Mouse (Mus musculus) embryonic facial prominence, embryonic 11.5 days (tissue): ENCODE results near the gene Dnaaf1. TPM values are rescaled to one million over a fixed set of nuclear protein-coding genes. Genes with fewer than 3 reads are reported as not detected.

Experiments used
- ATAC-seq: fragments of 200-750 bp; cut with Nextera tagmentation; replicated peaks from 2 replicates; pipeline ENCODE4 v1.8.0; 2017; ENCODE audit warnings: low read depth; ENCODE audit not compliant: insufficient number of reproducible peaks, low FRiP score, low TSS enrichment
- DNase-seq: peaks from one replicate; pipeline ENCODE4 v3.0.0-alpha.2; 2015; ENCODE audit warnings: low spot score
- H3K27ac ChIP-seq: fragments of 300-500 bp; sonication (generic); replicated peaks from 2 replicates; pipeline ENCODE4 v1.5.1; 2014; ENCODE audit warnings: mild to moderate bottlenecking, low read depth, low read length, control low read depth
- H3K27me3 ChIP-seq: fragments of 300-500 bp; sonication (generic); 2 replicates; pipeline ENCODE4 v1.6.1; 2014; ENCODE audit warnings: mild to moderate bottlenecking, low read length, moderate library complexity, mixed read lengths; ENCODE audit not compliant: control insufficient read depth, insufficient read depth
- H3K36me3 ChIP-seq: fragments of 300-500 bp; sonication (generic); replicated peaks from 2 replicates; pipeline ENCODE4 v1.6.1; 2014; ENCODE audit warnings: low read depth, mild to moderate bottlenecking, low read length, moderate library complexity, mixed read lengths; ENCODE audit not compliant: control insufficient read depth, insufficient read depth
- H3K4me1 ChIP-seq: fragments of 300-500 bp; sonication (generic); 2 replicates; pipeline ENCODE4 v1.6.1; 2014; ENCODE audit warnings: low read length, mixed read lengths; ENCODE audit not compliant: control insufficient read depth, insufficient read depth
- H3K4me2 ChIP-seq: fragments of 300-500 bp; sonication (generic); 2 replicates; pipeline ENCODE4 v1.6.1; 2014; ENCODE audit warnings: low read depth, mild to moderate bottlenecking, control low read depth, low read length, moderate library complexity
- H3K4me3 ChIP-seq: fragments of 300-500 bp; sonication (generic); 2 replicates; pipeline ENCODE4 v1.5.1; 2014; ENCODE audit warnings: low read depth, low read length, control low read depth
- H3K9ac ChIP-seq: fragments of 300-500 bp; sonication (generic); replicated peaks from 2 replicates; pipeline ENCODE4 v1.6.1; 2014; ENCODE audit warnings: mild to moderate bottlenecking, control low read depth, low read length
- H3K9me3 ChIP-seq: fragments of 300-500 bp; sonication (generic); replicated peaks from 2 replicates; pipeline ENCODE4 v1.6.1; 2016; ENCODE audit warnings: mild to moderate bottlenecking, low read length, inconsistent platforms, mixed read lengths; ENCODE audit not compliant: control insufficient read depth
- WGBS: fragments of 180-500 bp; shearing (Covaris S2); extraction: QIAGEN DNeasy Blood & Tissue Kit; methylation state at CpG from one replicate; pipeline ENCODE4 v1.1.7; 2014; 5-methylcytosine and 5-hydroxymethylcytosine counted together
- polyA plus RNA-seq: library from polyadenylated mRNA; unstranded; fragments of >200 nt; fragmentation: Nextera tagmentation; extraction: Ambion mirVana; gene quantifications from 2 replicates; pipeline ENCODE4 v1.2.1, GENCODE M21; 2014

The Dnaaf1 gene
- polyA plus RNA-seq, 1 experiment from 2014 or later = not detected

GRCm38 (mm10) chr8:119617586-119617985 lies 42.6 kb downstream of the Dnaaf1 start:
- no peak overlapping the region for H3K9ac ChIP-seq
- H3K36me3 ChIP-seq = no peaks in the 10 kb centered on the region
- no peak for DNase-seq
- WGBS = 83% methylated on average over 5 of the region's 5 CpGs
- no peaks in the 10 kb centered on the region for H3K27me3 ChIP-seq
- H3K4me2 ChIP-seq = no peak overlapping the region
- no peak for ATAC-seq
- no peaks in the 10 kb centered on the region for H3K9me3 ChIP-seq
- no peak overlapping the region for H3K27ac ChIP-seq
- no peak overlapping the region for H3K4me3 ChIP-seq
- no peaks in the 10 kb centered on the region for H3K4me1 ChIP-seq

- Histone ChIP-seq H3K36me3 (no peaks in the 10 kb centered on the region), H3K27ac (no peak overlapping the region), H3K9me3 (no peaks in the 10 kb centered on the region), H3K27me3 (no peaks in the 10 kb centered on the region), H3K4me1 (no peaks in the 10 kb centered on the region), H3K9ac (no peak overlapping the region), H3K4me2 (no peak overlapping the region), H3K4me3 (no peak overlapping the region)
- no peak for ATAC-seq
- no peak for DNase-seq
- whole genome bisulfite sequencing = 66% methylated on average over 5 of the region's 5 CpGs
Observed at GRCm38 (mm10) chr8:119618887-119619286, 43.9 kb downstream of the Dnaaf1 start.

GRCm38 (mm10) chr8:119620116-119620840 lies 45.2 kb downstream of the Dnaaf1 start:
- Histone ChIP-seq H3K27me3 (no peaks in the 10 kb centered on the region), H3K4me3 (no peak overlapping the region), H3K9me3 (no peaks in the 10 kb centered on the region), H3K36me3 (no peaks in the 10 kb centered on the region), H3K27ac (no peak overlapping the region), H3K4me1 (no peaks in the 10 kb centered on the region), H3K4me2 (no peak overlapping the region), H3K9ac (no peak overlapping the region)
- 68% methylated on average over 6 of the region's 6 CpGs for WGBS
- ATAC-seq = no peak
- DNase-seq = no peak

- no peak for ATAC-seq
- no peaks in the 10 kb centered on the region for H3K9me3 ChIP-seq
- WGBS = 87% methylated on average over 14 of the region's 14 CpGs
Observed at GRCm38 (mm10) chr8:119620848-119621465, 45.9 kb downstream of the Dnaaf1 start.

GRCm38 (mm10) chr8:119622555-119622954 lies 47.5 kb downstream of the Dnaaf1 start:
- ATAC-seq (no peak), DNase-seq (peak; percentile 47)
- H3K27ac ChIP-seq = no peak overlapping the region
- 38% methylated on average over 4 of the region's 4 CpGs for WGBS
- H3K4me1 ChIP-seq = no peaks in the 10 kb centered on the region
- H3K36me3 ChIP-seq = no peaks in the 10 kb centered on the region
- no peak overlapping the region for H3K4me2 ChIP-seq
- H3K9ac ChIP-seq = no peak overlapping the region
- no peaks in the 10 kb centered on the region for H3K9me3 ChIP-seq
- no peaks in the 10 kb centered on the region for H3K27me3 ChIP-seq
- no peak overlapping the region for H3K4me3 ChIP-seq

More at GRCm38 (mm10) chr8:119620848-119621465, 45.9 kb downstream of the Dnaaf1 start:
- no peaks in the 10 kb centered on the region for H3K36me3 ChIP-seq
- no peak for DNase-seq
- no peak overlapping the region for H3K4me3 ChIP-seq
- H3K4me1 ChIP-seq = no peaks in the 10 kb centered on the region
- no peak overlapping the region for H3K27ac ChIP-seq
- H3K4me2 ChIP-seq = no peak overlapping the region
- H3K27me3 ChIP-seq = no peaks in the 10 kb centered on the region
- H3K9ac ChIP-seq = no peak overlapping the region

- Histone ChIP-seq H3K27me3 (no peaks in the 10 kb centered on the region), H3K4me3 (no peak overlapping the region), H3K9me3 (no peaks in the 10 kb centered on the region), H3K4me2 (no peak overlapping the region), H3K27ac (no peak overlapping the region), H3K36me3 (no peaks in the 10 kb centered on the region), H3K4me1 (no peaks in the 10 kb centered on the region), H3K9ac (no peak overlapping the region)
- WGBS = 76% methylated on average over 8 of the region's 8 CpGs
- no peak for DNase-seq
- ATAC-seq = no peak
Observed at GRCm38 (mm10) chr8:119623061-119623460, 48.0 kb downstream of the Dnaaf1 start.

- Histone ChIP-seq H3K4me1 (no peaks in the 10 kb centered on the region), H3K27ac (no peak overlapping the region), H3K27me3 (no peaks in the 10 kb centered on the region), H3K9me3 (no peaks in the 10 kb centered on the region), H3K36me3 (no peaks in the 10 kb centered on the region), H3K9ac (no peak overlapping the region), H3K4me2 (no peak overlapping the region), H3K4me3 (no peak overlapping the region)
- DNase-seq = no peak
- 82% methylated on average over 1 of the region's 1 CpGs for WGBS
- ATAC-seq = no peak
Observed at GRCm38 (mm10) chr8:119623744-119624143, 48.7 kb downstream of the Dnaaf1 start.

- no peaks in the 10 kb centered on the region for H3K36me3 ChIP-seq
- no peak overlapping the region for H3K9ac ChIP-seq
- DNase-seq = no peak
- H3K4me1 ChIP-seq = no peaks in the 10 kb centered on the region
- H3K27ac ChIP-seq = no peak overlapping the region
- no peak overlapping the region for H3K4me3 ChIP-seq
- no peak overlapping the region for H3K4me2 ChIP-seq
- no peaks in the 10 kb centered on the region for H3K9me3 ChIP-seq
- ATAC-seq = no peak
- H3K27me3 ChIP-seq = no peaks in the 10 kb centered on the region
- 83% methylated on average over 7 of the region's 7 CpGs for WGBS
Observed at GRCm38 (mm10) chr8:119624916-119625315, 49.9 kb downstream of the Dnaaf1 start.
